Mouse (Mus musculus): ENCODE results near the gene Hnrnpd. TPM values are rescaled to one million over a fixed set of nuclear protein-coding genes. Genes with fewer than 3 reads are reported as not detected.
A peak's percentile ranks its signal among the peaks of the same experiment; 100 is the strongest.

Gene Hnrnpd
- polyA plus RNA-seq (2012; rRNA removed) (68.1 and 157 TPM in 2 replicates), polyA plus RNA-seq (2014; fragmentation: Nextera tagmentation; extraction: Ambion mirVana) (62.4 and 64.4 TPM in 2 replicates)

- peak; percentile 94 to 96 (median 95) for DNase-seq (ENCODE audit: low read depth in 3 of 3, low spot score in 3 of 3)
- ATAC-seq (ENCODE audit: insufficient read depth): peak; percentile 94
- WGBS (ENCODE audit: insufficient replicate concordance): 1% methylated on average over 80 of the region's 97 CpGs
- Histone ChIP-seq H3K9me3 (ENCODE audit: control insufficient read depth, low read length) (no peaks in the 10 kb centered on the region), H3K9ac (replicated peaks) (peak within 1 kb of the TSS; percentile 98), H3K27me3 (ENCODE audit: control insufficient read depth, insufficient read depth, low read length) (no peaks in the 10 kb centered on the region), H3K36me3 (replicated peaks; ENCODE audit: control insufficient read depth, insufficient read depth, low read depth) (peaks cover 10% of the 10 kb centered on the region), H3K4me2 (ENCODE audit: low read depth) (peak within 1 kb of the TSS; percentile 88), H3K27ac (peak within 1 kb of the TSS; percentile 84), H3K4me1 (replicated peaks; ENCODE audit: control insufficient read depth in 2 of 2, insufficient read depth in 2 of 2, low read length in 1 of 2) (peaks cover 15 to 16% of the 10 kb centered on the region in 2 experiments), H3K4me3 (ENCODE audit: insufficient read depth in 1 of 2, low read depth in 2 of 2, low read length in 2 of 2) (peak within 1 kb of the TSS; percentile 76 to 99)
- no peak for TF ChIP-seq EP300 (IDR thresholded peaks at IDR 0.05; ENCODE audit: low read depth)
- no peak for TF ChIP-seq CTCF (IDR thresholded peaks at IDR 0.05; ENCODE audit: low read depth)
Measured at GRCm38 (mm10) chr5:99978699-99979442, at the start of gene Hnrnpd, which contains the start of gene 4930524J08Rik. Gene Hnrnpd, minus strand, starts transcription at chr5:99978938. Gene 4930524J08Rik, plus strand, starts transcription at chr5:99979061.

- Histone ChIP-seq H3K4me1 (replicated peaks; ENCODE audit: control insufficient read depth in 2 of 2, insufficient read depth in 2 of 2, low read length in 1 of 2) (peaks cover 5 to 12% of the 10 kb centered on the region in 2 experiments), H3K27ac (no peak overlapping the region), H3K4me3 (ENCODE audit: insufficient read depth in 1 of 2, low read depth in 2 of 2, low read length in 2 of 2) (no peak overlapping the region), H3K4me2 (ENCODE audit: low read depth) (no peak overlapping the region), H3K27me3 (ENCODE audit: control insufficient read depth, insufficient read depth, low read length) (no peaks in the 10 kb centered on the region), H3K9me3 (ENCODE audit: control insufficient read depth, low read length) (no peaks in the 10 kb centered on the region), H3K9ac (replicated peaks) (no peak overlapping the region), H3K36me3 (replicated peaks; ENCODE audit: control insufficient read depth, insufficient read depth, low read depth) (no peaks in the 10 kb centered on the region)
- WGBS (ENCODE audit: insufficient replicate concordance): 47% methylated on average over 1 of the region's 1 CpGs
- ATAC-seq (ENCODE audit: insufficient read depth) (no peak), DNase-seq (ENCODE audit: low read depth in 3 of 3, low spot score in 3 of 3) (no peak)
- TF ChIP-seq CTCF (IDR thresholded peaks at IDR 0.05; ENCODE audit: low read depth): no peak
- no peak for TF ChIP-seq EP300 (IDR thresholded peaks at IDR 0.05; ENCODE audit: low read depth)
Measured at GRCm38 (mm10) chr5:100024868-100025267, 46.1 kb upstream of the Hnrnpd start.

- no peak for DNase-seq (ENCODE audit: low read depth in 3 of 3, low spot score in 3 of 3)
- no peaks in the 10 kb centered on the region for H3K36me3 ChIP-seq (replicated peaks; ENCODE audit: control insufficient read depth, insufficient read depth, low read depth)
- peaks cover 5 to 16% of the 10 kb centered on the region in 2 experiments for H3K4me1 ChIP-seq (replicated peaks; ENCODE audit: control insufficient read depth in 2 of 2, insufficient read depth in 2 of 2, low read length in 1 of 2)
- TF ChIP-seq EP300 (IDR thresholded peaks at IDR 0.05; ENCODE audit: low read depth) (no peak), CTCF (IDR thresholded peaks at IDR 0.05; ENCODE audit: low read depth) (no peak)
- WGBS (ENCODE audit: insufficient replicate concordance): 74% methylated on average over 5 of the region's 5 CpGs
- H3K27me3 ChIP-seq (ENCODE audit: control insufficient read depth, insufficient read depth, low read length): no peaks in the 10 kb centered on the region
- ATAC-seq (ENCODE audit: insufficient read depth): no peak
- H3K9ac ChIP-seq (replicated peaks): no peak overlapping the region
- no peaks in the 10 kb centered on the region for H3K9me3 ChIP-seq (ENCODE audit: control insufficient read depth, low read length)
- no peak overlapping the region for H3K4me2 ChIP-seq (ENCODE audit: low read depth)
- no peak overlapping the region for H3K27ac ChIP-seq
- H3K4me3 ChIP-seq (ENCODE audit: insufficient read depth in 1 of 2, low read depth in 2 of 2, low read length in 2 of 2): no peak overlapping the region
Measured at GRCm38 (mm10) chr5:100024403-100024802, 45.7 kb upstream of the Hnrnpd start.

GRCm38 (mm10) chr5:100020089-100020488 lies 41.4 kb upstream of the Hnrnpd start:
- TF ChIP-seq CTCF (IDR thresholded peaks at IDR 0.05; ENCODE audit: low read depth): no peak
- TF ChIP-seq EP300 (IDR thresholded peaks at IDR 0.05; ENCODE audit: low read depth): peak; percentile 29; the same call in 1 of the 2 replicates
- Histone ChIP-seq H3K36me3 (replicated peaks; ENCODE audit: control insufficient read depth, insufficient read depth, low read depth) (no peaks in the 10 kb centered on the region), H3K4me1 (replicated peaks; ENCODE audit: control insufficient read depth in 2 of 2, insufficient read depth in 2 of 2, low read length in 1 of 2) (peaks cover 2 to 17% of the 10 kb centered on the region in 2 experiments), H3K4me2 (ENCODE audit: low read depth) (no peak overlapping the region), H3K4me3 (ENCODE audit: insufficient read depth in 1 of 2, low read depth in 2 of 2, low read length in 2 of 2) (no peak overlapping the region), H3K9me3 (ENCODE audit: control insufficient read depth, low read length) (no peaks in the 10 kb centered on the region), H3K27me3 (ENCODE audit: control insufficient read depth, insufficient read depth, low read length) (no peaks in the 10 kb centered on the region), H3K9ac (replicated peaks) (no peak overlapping the region), H3K27ac (no peak overlapping the region)
- peak; percentile 83 for ATAC-seq (ENCODE audit: insufficient read depth)
- no peak for DNase-seq (ENCODE audit: low read depth in 3 of 3, low spot score in 3 of 3)

- no peak for DNase-seq (ENCODE audit: low read depth in 3 of 3, low spot score in 3 of 3)
- no peak overlapping the region for H3K4me3 ChIP-seq (ENCODE audit: insufficient read depth in 1 of 2, low read depth in 2 of 2, low read length in 2 of 2)
- ATAC-seq (ENCODE audit: insufficient read depth): no peak
- H3K9ac ChIP-seq (replicated peaks): no peak overlapping the region
- no peak overlapping the region for H3K4me2 ChIP-seq (ENCODE audit: low read depth)
- no peaks in the 10 kb centered on the region for H3K27me3 ChIP-seq (ENCODE audit: control insufficient read depth, insufficient read depth, low read length)
- H3K4me1 ChIP-seq (replicated peaks; ENCODE audit: control insufficient read depth in 2 of 2, insufficient read depth in 2 of 2, low read length in 1 of 2): 0 out of 4 replicates have a peak, but pooled peaks cover 0 to 2% of the 10 kb centered on the region in 2 experiments
- 70% methylated on average over 9 of the region's 9 CpGs for WGBS (ENCODE audit: insufficient replicate concordance)
- no peak overlapping the region for H3K27ac ChIP-seq
- H3K36me3 ChIP-seq (replicated peaks; ENCODE audit: control insufficient read depth, insufficient read depth, low read depth): no peaks in the 10 kb centered on the region
- TF ChIP-seq CTCF (IDR thresholded peaks at IDR 0.05; ENCODE audit: low read depth) (no peak), EP300 (IDR thresholded peaks at IDR 0.05; ENCODE audit: low read depth) (no peak)
- no peaks in the 10 kb centered on the region for H3K9me3 ChIP-seq (ENCODE audit: control insufficient read depth, low read length)
Measured at GRCm38 (mm10) chr5:100012599-100012998, 33.9 kb upstream of the Hnrnpd start.
